Mouse (Mus musculus) midbrain, embryonic 11.5 days (tissue): ENCODE measurements around the gene Tbcd. TPM values are rescaled to one million over a fixed set of nuclear protein-coding genes. Genes with fewer than 3 reads are reported as not detected.
A peak's percentile ranks its signal among the peaks of the same experiment; 100 is the strongest.

Experiments used
- ATAC-seq: fragments of 200-750 bp; cut with Nextera tagmentation; 2 replicates; pipeline ENCODE4 v1.8.0; 2017; ENCODE audit warnings: moderate TSS enrichment, moderate library complexity; ENCODE audit not compliant: low FRiP score
- DNase-seq: peaks from one replicate; pipeline ENCODE4 v3.0.0; 2015; ENCODE audit warnings: low spot score; ENCODE audit errors: missing footprints
- H3K27ac ChIP-seq: fragments of 300-500 bp; sonication (generic); 2 replicates; pipeline ENCODE4 v1.5.1; 2014; ENCODE audit warnings: low read depth, low read length
- H3K27me3 ChIP-seq: fragments of 300-500 bp; sonication (generic); 2 replicates; pipeline ENCODE4 v1.6.1; 2014; ENCODE audit warnings: mild to moderate bottlenecking, low read length, moderate library complexity, mixed read lengths; ENCODE audit not compliant: control insufficient read depth, insufficient read depth
- H3K36me3 ChIP-seq: fragments of 300-500 bp; sonication (generic); 2 replicates; pipeline ENCODE4 v1.6.1; 2014; ENCODE audit warnings: mild to moderate bottlenecking, low read length, moderate library complexity, mixed read lengths; ENCODE audit not compliant: control insufficient read depth, insufficient read depth
- H3K4me1 ChIP-seq: fragments of 300-500 bp; sonication (generic); 2 replicates; pipeline ENCODE4 v1.6.1; 2014; ENCODE audit warnings: low read length; ENCODE audit not compliant: control insufficient read depth, insufficient read depth
- H3K4me2 ChIP-seq: fragments of 300-500 bp; sonication (generic); 2 replicates; pipeline ENCODE4 v1.6.1; 2014; ENCODE audit warnings: mild to moderate bottlenecking, moderate library complexity
- H3K4me3 ChIP-seq: fragments of 300-500 bp; sonication (generic); 2 replicates; pipeline ENCODE4 v1.5.1; 2014; ENCODE audit warnings: low read depth, low read length
- H3K9ac ChIP-seq: fragments of 300-500 bp; sonication (generic); 2 replicates; pipeline ENCODE4 v1.6.1; 2014; ENCODE audit warnings: low read length
- H3K9me3 ChIP-seq: fragments of 300-500 bp; sonication (generic); 2 replicates; pipeline ENCODE4 v1.6.1; 2016; ENCODE audit warnings: low read length; ENCODE audit not compliant: control insufficient read depth
- WGBS: fragments of 180-500 bp; shearing (Covaris S2); extraction: QIAGEN DNeasy Blood & Tissue Kit; methylation state at CpG from one replicate; pipeline ENCODE4 v1.1.7; 2014; 5-methylcytosine and 5-hydroxymethylcytosine counted together
- polyA plus RNA-seq: library from polyadenylated mRNA; unstranded; fragments of >200 nt; fragmentation: Nextera tagmentation; extraction: Ambion mirVana; gene quantifications from 2 replicates; pipeline ENCODE4 v1.2.1, GENCODE M21; 2014

The Tbcd gene
- polyA plus RNA-seq, 1 experiment from 2014 or later, result 36.9 TPM

GRCm38 (mm10) chr11:121457874-121458273, 6.1 kb downstream of the Tbcd start:
- Histone ChIP-seq H3K4me1 (peaks cover 6% of the 10 kb centered on the region), H3K9me3 (peaks cover 3% of the 10 kb centered on the region; the same call in 1 of the 2 replicates), H3K4me3 (no peak overlapping the region), H3K36me3 (peaks cover 14% of the 10 kb centered on the region), H3K27me3 (no peaks in the 10 kb centered on the region), H3K9ac (no peak overlapping the region), H3K27ac (no peak overlapping the region), H3K4me2 (no peak overlapping the region)
- 94% methylated on average over 3 of the region's 3 CpGs for WGBS
- no peak for DNase-seq
- ATAC-seq, result no peak

GRCm38 (mm10) chr11:121467408-121467807, 15.7 kb downstream of the Tbcd start:
- ATAC-seq (no peak), DNase-seq (no peak)
- H3K4me2 ChIP-seq, result no peak overlapping the region
- H3K27ac ChIP-seq, result no peak overlapping the region
- no peak overlapping the region for H3K9ac ChIP-seq
- H3K27me3 ChIP-seq, result no peaks in the 10 kb centered on the region
- no peaks in the 10 kb centered on the region; the same call in 1 of the 2 replicates for H3K36me3 ChIP-seq
- H3K4me3 ChIP-seq, result no peak overlapping the region
- H3K9me3 ChIP-seq, result no peaks in the 10 kb centered on the region
- WGBS, result 95% methylated on average over 6 of the region's 6 CpGs
- peaks cover 2% of the 10 kb centered on the region; the same call in 1 of the 2 replicates for H3K4me1 ChIP-seq

- H3K36me3 ChIP-seq, result no peaks in the 10 kb centered on the region
- WGBS, result 84% methylated on average over 3 of the region's 3 CpGs
- H3K4me2 ChIP-seq, result no peak overlapping the region
- DNase-seq (no peak), ATAC-seq (no peak)
- no peak overlapping the region for H3K4me3 ChIP-seq
- no peaks in the 10 kb centered on the region for H3K27me3 ChIP-seq
- no peak overlapping the region for H3K9ac ChIP-seq
- H3K9me3 ChIP-seq, result no peaks in the 10 kb centered on the region
- peaks cover 2% of the 10 kb centered on the region; the same call in 1 of the 2 replicates for H3K4me1 ChIP-seq
- no peak overlapping the region for H3K27ac ChIP-seq
Measured at GRCm38 (mm10) chr11:121474831-121475230, 23.1 kb downstream of the Tbcd start.

- no peak for ATAC-seq
- H3K36me3 ChIP-seq, result no peaks in the 10 kb centered on the region
- 38% methylated on average over 9 of the region's 9 CpGs for WGBS
Measured at GRCm38 (mm10) chr11:121475699-121476415, 24.1 kb downstream of the Tbcd start.

GRCm38 (mm10) chr11:121479476-121480203, 27.9 kb downstream of the Tbcd start:
- no peaks in the 10 kb centered on the region for H3K36me3 ChIP-seq

More at GRCm38 (mm10) chr11:121475699-121476415, 24.1 kb downstream of the Tbcd start:
- H3K27ac ChIP-seq, result no peak overlapping the region
- H3K9me3 ChIP-seq, result no peaks in the 10 kb centered on the region
- H3K4me1 ChIP-seq, result peaks cover 2% of the 10 kb centered on the region; the same call in 1 of the 2 replicates
- no peak overlapping the region for H3K4me2 ChIP-seq
- H3K4me3 ChIP-seq, result no peak overlapping the region
- H3K27me3 ChIP-seq, result no peaks in the 10 kb centered on the region
- H3K9ac ChIP-seq, result no peak overlapping the region
- DNase-seq, result peak; percentile 96

GRCm38 (mm10) chr11:121481129-121481528, 29.4 kb downstream of the Tbcd start:
- no peak overlapping the region for H3K4me3 ChIP-seq
- H3K4me2 ChIP-seq, result no peak overlapping the region
- ATAC-seq, result no peak
- H3K27me3 ChIP-seq, result no peaks in the 10 kb centered on the region
- no peaks in the 10 kb centered on the region for H3K4me1 ChIP-seq
- H3K27ac ChIP-seq, result no peak overlapping the region
- 95% methylated on average over 2 of the region's 2 CpGs for WGBS
- H3K9ac ChIP-seq, result no peak overlapping the region
- no peaks in the 10 kb centered on the region for H3K9me3 ChIP-seq
- DNase-seq, result no peak
- H3K36me3 ChIP-seq, result no peaks in the 10 kb centered on the region

More at GRCm38 (mm10) chr11:121479476-121480203, 27.9 kb downstream of the Tbcd start:
- Histone ChIP-seq H3K9me3 (no peaks in the 10 kb centered on the region), H3K4me3 (no peak overlapping the region), H3K4me2 (no peak overlapping the region), H3K27ac (no peak overlapping the region), H3K4me1 (no peaks in the 10 kb centered on the region), H3K27me3 (no peaks in the 10 kb centered on the region), H3K9ac (no peak overlapping the region)
- WGBS, result 91% methylated on average over 15 of the region's 15 CpGs
- no peak for ATAC-seq
- DNase-seq, result no peak

- H3K4me2 ChIP-seq, result no peak overlapping the region
- H3K9ac ChIP-seq, result no peak overlapping the region
- H3K27me3 ChIP-seq, result no peaks in the 10 kb centered on the region
- no peak overlapping the region for H3K27ac ChIP-seq
- H3K4me1 ChIP-seq, result no peaks in the 10 kb centered on the region
- H3K36me3 ChIP-seq, result no peaks in the 10 kb centered on the region
- no peaks in the 10 kb centered on the region for H3K9me3 ChIP-seq
- ATAC-seq (no peak), DNase-seq (no peak)
- 92% methylated on average over 9 of the region's 9 CpGs for whole genome bisulfite sequencing
- H3K4me3 ChIP-seq, result no peak overlapping the region
Measured at GRCm38 (mm10) chr11:121485882-121486281, 34.1 kb downstream of the Tbcd start.

GRCm38 (mm10) chr11:121490651-121491050, 38.9 kb downstream of the Tbcd start:
- ATAC-seq, result no peak
- H3K4me1 ChIP-seq, result no peaks in the 10 kb centered on the region
- DNase-seq, result no peak

GRCm38 (mm10) chr11:121500595-121500994, 48.8 kb downstream of the Tbcd start:
- Histone ChIP-seq H3K27me3 (no peaks in the 10 kb centered on the region), H3K36me3 (no peaks in the 10 kb centered on the region; the same call in 1 of the 2 replicates), H3K9ac (no peak overlapping the region), H3K9me3 (no peaks in the 10 kb centered on the region), H3K4me2 (no peak overlapping the region), H3K4me1 (no peaks in the 10 kb centered on the region), H3K27ac (no peak overlapping the region), H3K4me3 (no peak overlapping the region)
- ATAC-seq (no peak), DNase-seq (no peak)

More at GRCm38 (mm10) chr11:121490651-121491050, 38.9 kb downstream of the Tbcd start:
- Histone ChIP-seq H3K9ac (no peak overlapping the region), H3K27ac (no peak overlapping the region), H3K4me3 (no peak overlapping the region), H3K36me3 (peaks cover 7% of the 10 kb centered on the region; the same call in 1 of the 2 replicates), H3K27me3 (no peaks in the 10 kb centered on the region), H3K9me3 (no peaks in the 10 kb centered on the region), H3K4me2 (no peak overlapping the region)
